Mouse (Mus musculus) lung, embryonic 16.5 days (tissue): ENCODE data around the gene Cerkl. TPM values are rescaled to one million over a fixed set of nuclear protein-coding genes. Genes with fewer than 3 reads are reported as not detected.

ENCODE experiments used
- polyA plus RNA-seq: library from polyadenylated mRNA; unstranded; fragments of >200 nt; fragmentation: Nextera tagmentation; extraction: Ambion mirVana; gene quantifications from 2 replicates; pipeline ENCODE4 v1.2.1, GENCODE M21; 2015

Gene Cerkl
- polyA plus RNA-seq, 1 experiment from 2014 or later = 0.58 TPM

Other genes with a start within 250 kb of the Cerkl start
- gene Itga4, start 201.4 kb downstream of the Cerkl start, polyA plus RNA-seq = 7.3 and 7.4 TPM in 2 replicates
- not detected in 2 replicates for gene Neurod1, start within 50 bp of the Cerkl start, polyA plus RNA-seq
- gene Itprid2, start 178.6 kb upstream of the Cerkl start, polyA plus RNA-seq = 8.7 and 8.9 TPM in 2 replicates